ENCODE assay signal across 32 mouse cellular contexts in the genomic region with DNA sequence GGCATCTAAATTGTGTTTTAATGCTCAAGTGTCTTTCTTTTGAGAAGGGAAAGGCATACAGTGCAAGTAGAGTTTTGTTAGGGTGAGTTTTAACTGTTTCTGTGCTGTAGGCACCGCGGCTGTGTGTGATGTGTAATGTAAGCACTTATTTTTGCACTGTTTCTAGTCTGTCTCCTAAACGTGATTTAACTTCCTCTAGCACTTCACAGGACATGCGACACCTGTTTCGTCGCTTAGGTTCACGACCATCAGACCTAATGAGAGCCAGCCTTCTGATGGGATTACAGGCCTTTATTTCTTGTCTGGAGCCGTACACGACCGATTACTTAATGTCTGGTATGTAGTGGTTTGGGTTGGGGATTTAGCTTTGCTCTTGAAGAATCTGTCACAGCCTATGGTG. TPM values are rescaled to one million over a fixed set of nuclear protein-coding genes. Genes with fewer than 3 reads are reported as not detected.
"Had no signal": no experiment of that assay in that cellular context is flagged by ENCODE, and none has a peak within 500 bp of the region (broad histone marks: within the 10 kb centered on the region; RNA-seq: fewer than 3 reads in every experiment).

No protein-coding gene starts in this region.

- H3K27ac ChIP-seq: heart, embryonic 13.5 days; heart, embryonic 15.5 days; hindbrain, embryonic 10.5 days; hindbrain, embryonic 12.5 days; hindbrain, embryonic 13.5 days; hindbrain, embryonic 14.5 days; hindbrain, embryonic 15.5 days; hindbrain, postnatal 0 days; intestine, embryonic 15.5 days; kidney, embryonic 15.5 days; kidney, postnatal 0 days; layer of hippocampus, adult 2 months; left cerebral cortex, adult 2 months had no signal

- H3K4me1 ChIP-seq: heart, embryonic 13.5 days; heart, embryonic 15.5 days; hindbrain, embryonic 10.5 days; hindbrain, embryonic 12.5 days; hindbrain, embryonic 13.5 days; hindbrain, embryonic 15.5 days; intestine, embryonic 15.5 days; kidney, embryonic 15.5 days had no signal

- H3K4me3 ChIP-seq: heart, embryonic 12.5 days; heart, embryonic 13.5 days; heart, embryonic 15.5 days; hindbrain, embryonic 10.5 days; hindbrain, embryonic 12.5 days; hindbrain, embryonic 13.5 days; hindbrain, embryonic 15.5 days; intestine, embryonic 15.5 days; kidney, embryonic 15.5 days; layer of hippocampus, adult 2 months; left cerebral cortex, adult 2 months had no signal

- H3K27me3 ChIP-seq: heart, embryonic 12.5 days; heart, embryonic 13.5 days; heart, embryonic 15.5 days; hindbrain, embryonic 12.5 days; hindbrain, embryonic 13.5 days; hindbrain, embryonic 15.5 days; intestine, embryonic 15.5 days; kidney, embryonic 15.5 days had no signal

- H3K9me3 ChIP-seq: heart, embryonic 12.5 days; heart, embryonic 13.5 days; heart, embryonic 15.5 days; hindbrain, embryonic 10.5 days; hindbrain, embryonic 12.5 days; hindbrain, embryonic 13.5 days; hindbrain, embryonic 15.5 days; intestine, embryonic 15.5 days; kidney, embryonic 15.5 days had no signal

- DNase-seq: heart, postnatal 14 days; heart, postnatal 36 days; heart, postnatal 4 days; kidney, adult 11 months; kidney, adult 18-20 months; kidney, adult 2 months; kidney, adult 8-10 months; kidney, adult 9 months; kidney, postnatal 10 days; kidney, postnatal 14 days; kidney, postnatal 25 days; kidney, postnatal 36 days; kidney, postnatal 4 days; layer of hippocampus, adult 9-11 months; layer of hippocampus, postnatal 36 days had no signal

RNA-seq across cellular contexts. Expression of a gene that starts 41.3 kb away (rescaled TPM):
- total RNA-seq: hematopoietic stem cell, adult 5-6 weeks had no signal
- polyA plus RNA-seq: hindbrain, embryonic 11.5 days; inflammation-experienced regulatory T-cells, adult 6 months had no signal
